Mouse (Mus musculus): ENCODE data around the gene Crtac1.
A peak's percentile ranks its signal among the peaks of the same experiment; 100 is the strongest.

Crtac1 gene

GRCm38 (mm10) chr19:42328160-42328559 lies 103.4 kb downstream of the Crtac1 start:
- DNase-seq (ENCODE audit: low read depth, low spot score): no peak

- no peak for DNase-seq (ENCODE audit: low read depth, low spot score)
Observed at GRCm38 (mm10) chr19:42325894-42326293, 105.7 kb downstream of the Crtac1 start.

- DNase-seq (ENCODE audit: low read depth, low spot score): no peak
Observed at GRCm38 (mm10) chr19:42322357-42323090, 109.1 kb downstream of the Crtac1 start.

- no peak for DNase-seq (ENCODE audit: low read depth, low spot score)
Observed at GRCm38 (mm10) chr19:42321936-42322335, 109.6 kb downstream of the Crtac1 start.

- DNase-seq (ENCODE audit: low read depth, low spot score): no peak
Observed at GRCm38 (mm10) chr19:42317648-42318425, 113.7 kb downstream of the Crtac1 start.

- DNase-seq (ENCODE audit: low read depth, low spot score): no peak
Observed at GRCm38 (mm10) chr19:42316998-42317397, 114.6 kb downstream of the Crtac1 start.

- no peak for DNase-seq (ENCODE audit: low read depth, low spot score)
Observed at GRCm38 (mm10) chr19:42316525-42316924, 115.1 kb downstream of the Crtac1 start.

- peak; percentile 62 for DNase-seq (ENCODE audit: low read depth, low spot score)
Observed at GRCm38 (mm10) chr19:42315914-42316313, 115.7 kb downstream of the Crtac1 start.

GRCm38 (mm10) chr19:42315070-42315679 lies 116.4 kb downstream of the Crtac1 start:
- no peak for DNase-seq (ENCODE audit: low read depth, low spot score)

GRCm38 (mm10) chr19:42312191-42312590 lies 119.4 kb downstream of the Crtac1 start:
- no peak for DNase-seq (ENCODE audit: low read depth, low spot score)

- DNase-seq (ENCODE audit: low read depth, low spot score): no peak
Observed at GRCm38 (mm10) chr19:42311332-42311731, 120.3 kb downstream of the Crtac1 start.

- no peak for DNase-seq (ENCODE audit: low read depth, low spot score)
Observed at GRCm38 (mm10) chr19:42308931-42309330, 122.7 kb downstream of the Crtac1 start.

GRCm38 (mm10) chr19:42307019-42307418 lies 124.6 kb downstream of the Crtac1 start:
- peak; percentile 14 for DNase-seq (ENCODE audit: low read depth, low spot score)

- DNase-seq (ENCODE audit: low read depth, low spot score): peak; percentile 61
Observed at GRCm38 (mm10) chr19:42306202-42306601, 125.4 kb downstream of the Crtac1 start.

- peak; percentile 18 for DNase-seq (ENCODE audit: low read depth, low spot score)
Observed at GRCm38 (mm10) chr19:42305746-42306145, 125.8 kb downstream of the Crtac1 start.

- no peak for DNase-seq (ENCODE audit: low read depth, low spot score)
Observed at GRCm38 (mm10) chr19:42304506-42304905, 127.1 kb downstream of the Crtac1 start.

- no peak for DNase-seq (ENCODE audit: low read depth, low spot score)
Observed at GRCm38 (mm10) chr19:42303210-42303813, 128.3 kb downstream of the Crtac1 start.

GRCm38 (mm10) chr19:42293216-42293615 lies 138.4 kb downstream of the Crtac1 start:
- DNase-seq (ENCODE audit: low read depth, low spot score): no peak

- no peak for DNase-seq (ENCODE audit: low read depth, low spot score)
Observed at GRCm38 (mm10) chr19:42292106-42292505, 139.5 kb downstream of the Crtac1 start.

GRCm38 (mm10) chr19:42290954-42291661 lies 140.5 kb downstream of the Crtac1 start:
- DNase-seq (ENCODE audit: low read depth, low spot score): no peak

GRCm38 (mm10) chr19:42288361-42288760 lies 143.2 kb downstream of the Crtac1 start:
- no peak for DNase-seq (ENCODE audit: low read depth, low spot score)

Data from CD4-positive, CD25-positive, alpha-beta regulatory T cell, adult 2 months (primary cell).